Mouse (Mus musculus): Measurements from ENCODE around the gene Gpc5. TPM values are rescaled to one million over a fixed set of nuclear protein-coding genes. Genes with fewer than 3 reads are reported as not detected.

The Gpc5 gene
- polyA plus RNA-seq, 1 experiment = not detected

GRCm38 (mm10) chr14:115444789-115445770, 353.1 kb downstream of the Gpc5 start:
- no peak overlapping the region for H3K27ac ChIP-seq (ENCODE audit: insufficient read depth, low read length)
- H3K4me3 ChIP-seq (ENCODE audit: insufficient read depth, low read length) = no peak overlapping the region
- H3K4me1 ChIP-seq (ENCODE audit: control insufficient read depth, insufficient read depth, low read length) = no peaks in the 10 kb centered on the region
- no peak for TF ChIP-seq CTCF (IDR thresholded peaks at IDR 0.05; ENCODE audit: borderline replicate concordance, insufficient read depth, low read length)
- TF ChIP-seq POLR2A (IDR thresholded peaks at IDR 0.05; ENCODE audit: low read depth, low read length) = no peak

GRCm38 (mm10) chr14:115450938-115451337, 358.9 kb downstream of the Gpc5 start:
- no peak overlapping the region for H3K4me3 ChIP-seq (ENCODE audit: insufficient read depth, low read length)
- no peaks in the 10 kb centered on the region for H3K4me1 ChIP-seq (ENCODE audit: control insufficient read depth, insufficient read depth, low read length)
- TF ChIP-seq POLR2A (IDR thresholded peaks at IDR 0.05; ENCODE audit: low read depth, low read length) (no peak), CTCF (IDR thresholded peaks at IDR 0.05; ENCODE audit: borderline replicate concordance, insufficient read depth, low read length) (peak; percentile 18; the same call in 1 of the 2 replicates)
- H3K27ac ChIP-seq (ENCODE audit: insufficient read depth, low read length) = no peak overlapping the region

- Histone ChIP-seq H3K27ac (ENCODE audit: insufficient read depth, low read length) (no peak overlapping the region), H3K4me1 (ENCODE audit: control insufficient read depth, insufficient read depth, low read length) (no peaks in the 10 kb centered on the region), H3K4me3 (ENCODE audit: insufficient read depth, low read length) (no peak overlapping the region)
- TF ChIP-seq POLR2A (IDR thresholded peaks at IDR 0.05; ENCODE audit: low read depth, low read length) (no peak), CTCF (IDR thresholded peaks at IDR 0.05; ENCODE audit: borderline replicate concordance, insufficient read depth, low read length) (0 out of 2 replicates have a peak, but pooled peaks have one; percentile 4)
Measured at GRCm38 (mm10) chr14:115467960-115468359, 375.9 kb downstream of the Gpc5 start.

GRCm38 (mm10) chr14:115475234-115475633, 383.2 kb downstream of the Gpc5 start:
- Histone ChIP-seq H3K4me3 (ENCODE audit: insufficient read depth, low read length) (no peak overlapping the region), H3K4me1 (ENCODE audit: control insufficient read depth, insufficient read depth, low read length) (no peaks in the 10 kb centered on the region), H3K27ac (ENCODE audit: insufficient read depth, low read length) (no peak overlapping the region)
- TF ChIP-seq CTCF (IDR thresholded peaks at IDR 0.05; ENCODE audit: borderline replicate concordance, insufficient read depth, low read length) (peak; percentile 31; the same call in 1 of the 2 replicates), POLR2A (IDR thresholded peaks at IDR 0.05; ENCODE audit: low read depth, low read length) (no peak)

- H3K27ac ChIP-seq (ENCODE audit: insufficient read depth, low read length) = no peak overlapping the region
- TF ChIP-seq CTCF (IDR thresholded peaks at IDR 0.05; ENCODE audit: borderline replicate concordance, insufficient read depth, low read length) (no peak), POLR2A (IDR thresholded peaks at IDR 0.05; ENCODE audit: low read depth, low read length) (no peak)
- no peaks in the 10 kb centered on the region for H3K4me1 ChIP-seq (ENCODE audit: control insufficient read depth, insufficient read depth, low read length)
- H3K4me3 ChIP-seq (ENCODE audit: insufficient read depth, low read length) = no peak overlapping the region
Measured at GRCm38 (mm10) chr14:115477360-115477759, 385.3 kb downstream of the Gpc5 start.

- Histone ChIP-seq H3K4me1 (ENCODE audit: control insufficient read depth, insufficient read depth, low read length) (no peaks in the 10 kb centered on the region), H3K27ac (ENCODE audit: insufficient read depth, low read length) (no peak overlapping the region), H3K4me3 (ENCODE audit: insufficient read depth, low read length) (no peak overlapping the region)
- no peak for TF ChIP-seq POLR2A (IDR thresholded peaks at IDR 0.05; ENCODE audit: low read depth, low read length)
- TF ChIP-seq CTCF (IDR thresholded peaks at IDR 0.05; ENCODE audit: borderline replicate concordance, insufficient read depth, low read length) = peak; percentile 16; the same call in 1 of the 2 replicates
Measured at GRCm38 (mm10) chr14:115485090-115485489, 393.1 kb downstream of the Gpc5 start.

- Histone ChIP-seq H3K4me1 (ENCODE audit: control insufficient read depth, insufficient read depth, low read length) (no peaks in the 10 kb centered on the region), H3K27ac (ENCODE audit: insufficient read depth, low read length) (no peak overlapping the region), H3K4me3 (ENCODE audit: insufficient read depth, low read length) (no peak overlapping the region)
- TF ChIP-seq CTCF (IDR thresholded peaks at IDR 0.05; ENCODE audit: borderline replicate concordance, insufficient read depth, low read length) (no peak), POLR2A (IDR thresholded peaks at IDR 0.05; ENCODE audit: low read depth, low read length) (no peak)
Measured at GRCm38 (mm10) chr14:115500794-115501193, 408.8 kb downstream of the Gpc5 start.

- Histone ChIP-seq H3K4me3 (ENCODE audit: insufficient read depth, low read length) (no peak overlapping the region), H3K4me1 (ENCODE audit: control insufficient read depth, insufficient read depth, low read length) (no peaks in the 10 kb centered on the region), H3K27ac (ENCODE audit: insufficient read depth, low read length) (no peak overlapping the region)
- TF ChIP-seq POLR2A (IDR thresholded peaks at IDR 0.05; ENCODE audit: low read depth, low read length) (no peak), CTCF (IDR thresholded peaks at IDR 0.05; ENCODE audit: borderline replicate concordance, insufficient read depth, low read length) (no peak)
Measured at GRCm38 (mm10) chr14:115546516-115547282, 454.7 kb downstream of the Gpc5 start.

- Histone ChIP-seq H3K4me3 (ENCODE audit: insufficient read depth, low read length) (no peak overlapping the region), H3K4me1 (ENCODE audit: control insufficient read depth, insufficient read depth, low read length) (no peaks in the 10 kb centered on the region), H3K27ac (ENCODE audit: insufficient read depth, low read length) (no peak overlapping the region)
- TF ChIP-seq CTCF (IDR thresholded peaks at IDR 0.05; ENCODE audit: borderline replicate concordance, insufficient read depth, low read length) (no peak), POLR2A (IDR thresholded peaks at IDR 0.05; ENCODE audit: low read depth, low read length) (no peak)
Measured at GRCm38 (mm10) chr14:115551996-115552395, 460.0 kb downstream of the Gpc5 start.

All from embryonic fibroblast, embryonic 13.5 days (primary cell).